Mouse (Mus musculus) liver, adult 2 months (tissue): ENCODE data around the gene Slc12a7.

Experiments used
- CTCF ChIP-seq: fragments of 200-500 bp; IDR thresholded peaks from 2 replicates; pipeline ENCODE4 v1.5.1; 2011; ENCODE audit warnings: low read depth, low read length, control low read depth
- POLR2A ChIP-seq: fragments of 200-500 bp; IDR thresholded peaks from 2 replicates; pipeline ENCODE4 v1.6.1; 2011; ENCODE audit warnings: low read length, control low read depth; ENCODE audit not compliant: insufficient read depth; ENCODE audit errors: extremely low read depth

- TF ChIP-seq POLR2A (no peak), CTCF (no peak)
Measured at GRCm38 (mm10) chr13:73777578-73777977, 44.7 kb downstream of the Slc12a7 start.
